Mouse (Mus musculus) spleen, postnatal 4 days (tissue): ENCODE data around the gene Faap100.
A peak's percentile ranks its signal among the peaks of the same experiment; 100 is the strongest.

Source experiments
- DNase-seq, 2 experiments: peaks; one replicate each; pipeline ENCODE4 v3.0.0; 2022; ENCODE audit warnings: low spot score in 2 of 2

Faap100 gene

GRCm38 (mm10) chr11:120376302-120377160 lies 2.0 kb downstream of the Faap100 start:
- no peak for DNase-seq

- no peak for DNase-seq
Observed at GRCm38 (mm10) chr11:120375324-120375723, 3.2 kb downstream of the Faap100 start.

GRCm38 (mm10) chr11:120373820-120374586 lies 4.6 kb downstream of the Faap100 start:
- no peak for DNase-seq

GRCm38 (mm10) chr11:120373025-120373424 lies 5.5 kb downstream of the Faap100 start:
- no peak for DNase-seq

- peak; percentile 55 to 86 for DNase-seq
Observed at GRCm38 (mm10) chr11:120369656-120370055, 8.9 kb downstream of the Faap100 start.

GRCm38 (mm10) chr11:120366443-120367027 lies 12.0 kb downstream of the Faap100 start:
- no peak for DNase-seq

- DNase-seq, result no peak
Observed at GRCm38 (mm10) chr11:120362891-120363290, 15.7 kb downstream of the Faap100 start.

- DNase-seq, result no peak
Observed at GRCm38 (mm10) chr11:120361295-120361694, 17.3 kb downstream of the Faap100 start, which contains the start of gene Fscn2. Gene Fscn2, plus strand, starts transcription at chr11:120361534.

GRCm38 (mm10) chr11:120360755-120361154 lies 17.8 kb downstream of the Faap100 start:
- no peak for DNase-seq

- DNase-seq, result no peak
Observed at GRCm38 (mm10) chr11:120360062-120360461, 18.5 kb downstream of the Faap100 start.

GRCm38 (mm10) chr11:120359391-120359790 lies 19.2 kb downstream of the Faap100 start:
- no peak for DNase-seq

GRCm38 (mm10) chr11:120357791-120358401 lies 20.7 kb downstream of the Faap100 start:
- DNase-seq, result no peak

- DNase-seq, result no peak
Observed at GRCm38 (mm10) chr11:120356900-120357299, 21.7 kb downstream of the Faap100 start.

GRCm38 (mm10) chr11:120356319-120356840 lies 22.2 kb downstream of the Faap100 start:
- no peak for DNase-seq

- DNase-seq, result no peak
Observed at GRCm38 (mm10) chr11:120355277-120356039, 23.1 kb downstream of the Faap100 start.

- no peak for DNase-seq
Observed at GRCm38 (mm10) chr11:120354304-120355276, 24.0 kb downstream of the Faap100 start.

GRCm38 (mm10) chr11:120353500-120354303 lies 24.9 kb downstream of the Faap100 start:
- DNase-seq, result peak; percentile 90 to 96

GRCm38 (mm10) chr11:120352571-120353290 lies 25.8 kb downstream of the Faap100 start:
- DNase-seq, result no peak
